Mouse (Mus musculus): Measurements from ENCODE around the gene Pcsk6. TPM values are rescaled to one million over a fixed set of nuclear protein-coding genes. Genes with fewer than 3 reads are reported as not detected.

Pcsk6 gene
- total and polyA plus RNA-seq, 3 experiments: 0.01 TPM; not detected in 2

GRCm38 (mm10) chr7:65870928-65871580 is 9.5 kb downstream of the Pcsk6 start:
- H3K27me3 ChIP-seq (ENCODE audit: control insufficient read depth in 1 of 2, insufficient read depth in 2 of 2, low read length in 2 of 2): no peaks in the 10 kb centered on the region
- peaks cover 3 to 17% of the 10 kb centered on the region in 2 experiments for H3K4me1 ChIP-seq (ENCODE audit: control insufficient read depth in 1 of 2, insufficient read depth in 2 of 2, low read length in 2 of 2)
- H3K9ac ChIP-seq (ENCODE audit: control insufficient read depth, low read depth, low read length, poor library complexity, severe bottlenecking): no peak overlapping the region
- peaks cover 0 to 18% of the 10 kb centered on the region in 2 experiments; a peak in 2 of 4 replicates for H3K36me3 ChIP-seq (ENCODE audit: control insufficient read depth in 1 of 2, insufficient read depth in 2 of 2, low read length in 2 of 2)
- no peak overlapping the region for H3K27ac ChIP-seq (ENCODE audit: control insufficient read depth, low read depth, low read length)
- no peak for DNase-seq (ENCODE audit: low read depth, low spot score)
- TF ChIP-seq KAT2A (conservative IDR thresholded peaks at IDR 0.05; ENCODE audit: low read depth, low read length) (no peak), MAZ (IDR thresholded peaks at IDR 0.05; ENCODE audit: low read depth, low read length) (no peak), MYB (IDR thresholded peaks at IDR 0.05; ENCODE audit: low read depth, low read length) (no peak), CHD1 (IDR thresholded peaks at IDR 0.05; ENCODE audit: low read depth, low read length) (no peak), GATA1 (IDR thresholded peaks at IDR 0.05; ENCODE audit: low read depth, low read length) (no peak), MAX (IDR thresholded peaks at IDR 0.05; ENCODE audit: low read length) (no peak), RAD21 (IDR thresholded peaks at IDR 0.05; ENCODE audit: low read depth, low read length) (no peak), POLR2AphosphoS5 (IDR thresholded peaks at IDR 0.05; ENCODE audit: borderline replicate concordance, low read depth, low read length) (no peak), POLR2AphosphoS2 (IDR thresholded peaks at IDR 0.05; ENCODE audit: low read length) (no peak), SMC3 (IDR thresholded peaks at IDR 0.05; ENCODE audit: low read depth, low read length) (no peak), UBTF (IDR thresholded peaks at IDR 0.05; ENCODE audit: borderline replicate concordance, insufficient read depth, low read depth, low read length) (no peak), TAL1 (IDR thresholded peaks at IDR 0.05; ENCODE audit: low read length) (no peak), CHD2 (IDR thresholded peaks at IDR 0.05; ENCODE audit: low read length) (no peak), HCFC1 (IDR thresholded peaks at IDR 0.05; ENCODE audit: low read depth, low read length) (no peak), RCOR1 (IDR thresholded peaks at IDR 0.05; ENCODE audit: low read depth, low read length) (no peak), BHLHE40 (IDR thresholded peaks at IDR 0.05; ENCODE audit: borderline replicate concordance, low read depth, low read length) (no peak), SIN3A (IDR thresholded peaks at IDR 0.05; ENCODE audit: low read length) (no peak)
- H3K9me3 ChIP-seq (replicated peaks; ENCODE audit: insufficient read depth, low read length): no peaks in the 10 kb centered on the region
- no peaks in the 10 kb centered on the region for H3K79me2 ChIP-seq (ENCODE audit: control insufficient read depth, insufficient read depth, low read length, poor library complexity)
- no peak overlapping the region for H3K4me3 ChIP-seq (ENCODE audit: control insufficient read depth in 1 of 2, insufficient read depth in 1 of 2, low read depth in 2 of 2, low read length in 2 of 2)

GRCm38 (mm10) chr7:65871851-65872250 is 10.3 kb downstream of the Pcsk6 start:
- Histone ChIP-seq H3K9me3 (replicated peaks; ENCODE audit: insufficient read depth, low read length) (no peaks in the 10 kb centered on the region), H3K4me1 (ENCODE audit: control insufficient read depth in 1 of 2, insufficient read depth in 2 of 2, low read length in 2 of 2) (peaks cover 3 to 17% of the 10 kb centered on the region in 2 experiments), H3K36me3 (ENCODE audit: control insufficient read depth in 1 of 2, insufficient read depth in 2 of 2, low read length in 2 of 2) (peaks cover 0 to 18% of the 10 kb centered on the region in 2 experiments; a peak in 2 of 4 replicates), H3K27ac (ENCODE audit: control insufficient read depth, low read depth, low read length) (no peak overlapping the region), H3K27me3 (ENCODE audit: control insufficient read depth in 1 of 2, insufficient read depth in 2 of 2, low read length in 2 of 2) (no peaks in the 10 kb centered on the region), H3K4me3 (ENCODE audit: control insufficient read depth in 1 of 2, insufficient read depth in 1 of 2, low read depth in 2 of 2, low read length in 2 of 2) (no peak overlapping the region), H3K9ac (ENCODE audit: control insufficient read depth, low read depth, low read length, poor library complexity, severe bottlenecking) (no peak overlapping the region), H3K79me2 (ENCODE audit: control insufficient read depth, insufficient read depth, low read length, poor library complexity) (no peaks in the 10 kb centered on the region)
- TF ChIP-seq SIN3A (IDR thresholded peaks at IDR 0.05; ENCODE audit: low read length) (no peak), MAFK (IDR thresholded peaks at IDR 0.05; ENCODE audit: borderline replicate concordance, low read depth, low read length) (no peak), ZMIZ1 (IDR thresholded peaks at IDR 0.05; ENCODE audit: low read depth, low read length) (no peak)
- no peak for DNase-seq (ENCODE audit: low read depth, low spot score)
